Mouse (Mus musculus) intestine, embryonic 16.5 days (tissue): ENCODE measurements at regions not wholly inside any gene's neighbourhood (a gene's known extent, or its start where the extent isn't known, plus 50 kb on each side); places are given as distances from the start of the nearest gene placed in this dataset.

ENCODE experiments used
- ATAC-seq: fragments of 200-750 bp; cut with Nextera tagmentation; 2 replicates; pipeline ENCODE4 v1.8.0; 2017; ENCODE audit warnings: moderate TSS enrichment, moderate library complexity
- H3K27ac ChIP-seq: fragments of 300-500 bp; sonication (generic); 2 replicates; pipeline ENCODE4 v1.5.1; 2014; ENCODE audit warnings: mild to moderate bottlenecking, low read length
- H3K27me3 ChIP-seq: fragments of 300-500 bp; sonication (generic); replicated peaks from 2 replicates; pipeline ENCODE4 v1.6.1; 2014; ENCODE audit warnings: low read length, control low read depth, mixed read lengths; ENCODE audit not compliant: control insufficient read depth, insufficient read depth
- H3K36me3 ChIP-seq: fragments of 300-500 bp; sonication (generic); 2 replicates; pipeline ENCODE4 v1.6.1; 2014; ENCODE audit warnings: low read length, control low read depth; ENCODE audit not compliant: control insufficient read depth, insufficient read depth
- H3K4me1 ChIP-seq: fragments of 300-500 bp; sonication (generic); 2 replicates; pipeline ENCODE4 v1.6.1; 2014; ENCODE audit warnings: low read length, control low read depth, mixed read lengths; ENCODE audit not compliant: control insufficient read depth, insufficient read depth
- H3K4me2 ChIP-seq: fragments of 300-500 bp; sonication (generic); 2 replicates; pipeline ENCODE4 v1.6.1; 2014; ENCODE audit warnings: low read depth, low read length, control low read depth
- H3K4me3 ChIP-seq: fragments of 300-500 bp; sonication (generic); 2 replicates; pipeline ENCODE4 v1.5.1; 2014; ENCODE audit warnings: mild to moderate bottlenecking, low read length
- H3K9ac ChIP-seq: fragments of 300-500 bp; sonication (generic); 2 replicates; pipeline ENCODE4 v1.6.1; 2014; ENCODE audit warnings: low read depth, low read length
- H3K9me3 ChIP-seq: fragments of 300-500 bp; sonication (generic); 2 replicates; pipeline ENCODE4 v1.6.1; 2016; ENCODE audit warnings: low read length, control low read depth; ENCODE audit not compliant: control insufficient read depth
- WGBS: fragments of 180-500 bp; shearing (Covaris S2); extraction: QIAGEN DNeasy Blood & Tissue Kit; methylation state at CpG from one replicate; pipeline ENCODE4 v1.1.7; 2014; 5-methylcytosine and 5-hydroxymethylcytosine counted together

GRCm38 (mm10) chr12:54309874-54310273 is 106.2 kb upstream of the Egln3 start:
- H3K27me3 ChIP-seq: no peaks in the 10 kb centered on the region
- no peaks in the 10 kb centered on the region for H3K36me3 ChIP-seq
- 0 out of 2 replicates have a peak, but pooled peaks cover 7% of the 10 kb centered on the region for H3K4me1 ChIP-seq
- no peaks in the 10 kb centered on the region for H3K9me3 ChIP-seq
- WGBS: 80% methylated on average over 4 of the region's 4 CpGs
- H3K27ac ChIP-seq: no peak overlapping the region
- H3K4me3 ChIP-seq: no peak overlapping the region
- ATAC-seq: no peak
- no peak overlapping the region for H3K9ac ChIP-seq
- no peak overlapping the region for H3K4me2 ChIP-seq

DNA sequence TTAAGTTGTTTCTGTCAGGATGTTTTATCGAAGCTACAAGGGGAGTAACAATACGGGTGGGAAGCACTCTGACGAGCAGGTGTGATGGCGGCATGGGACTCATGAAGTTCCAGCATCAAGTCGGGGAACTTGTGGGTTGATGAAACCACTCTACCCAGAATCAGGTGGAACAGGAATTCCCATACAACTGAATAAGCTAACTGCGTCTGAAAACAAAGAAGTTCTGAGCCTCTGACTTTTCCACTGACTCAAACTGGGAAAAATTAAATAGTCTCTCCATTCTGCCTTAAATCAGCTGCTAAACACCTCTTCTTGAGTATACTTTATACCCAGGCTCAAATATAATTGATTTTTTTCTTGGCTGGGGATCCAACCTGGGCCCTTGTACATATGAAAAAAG is 105.6 kb upstream of the Egln3 start:
- Histone ChIP-seq H3K27me3 (no peaks in the 10 kb centered on the region), H3K9me3 (no peaks in the 10 kb centered on the region), H3K9ac (no peak overlapping the region), H3K4me3 (no peak overlapping the region), H3K27ac (no peak overlapping the region), H3K36me3 (no peaks in the 10 kb centered on the region), H3K4me1 (0 out of 2 replicates have a peak, but pooled peaks cover 7% of the 10 kb centered on the region), H3K4me2 (no peak overlapping the region)
- ATAC-seq: no peak
- WGBS: 86% methylated on average over 6 of the region's 6 CpGs

GRCm38 (mm10) chr12:54305135-54305630 is 101.5 kb upstream of the Egln3 start:
- no peak for ATAC-seq
- 90% methylated on average over 9 of the region's 9 CpGs for WGBS
- no peaks in the 10 kb centered on the region for H3K36me3 ChIP-seq

GRCm38 (mm10) chr12:54303746-54304145 is 100.1 kb upstream of the Egln3 start:
- no peak overlapping the region for H3K4me3 ChIP-seq
- no peaks in the 10 kb centered on the region for H3K36me3 ChIP-seq
- no peaks in the 10 kb centered on the region for H3K9me3 ChIP-seq
- no peaks in the 10 kb centered on the region for H3K4me1 ChIP-seq
- H3K27ac ChIP-seq: no peak overlapping the region
- ATAC-seq: no peak
- no peak overlapping the region for H3K4me2 ChIP-seq
- no peaks in the 10 kb centered on the region for H3K27me3 ChIP-seq
- H3K9ac ChIP-seq: no peak overlapping the region
- WGBS: 89% methylated on average over 8 of the region's 8 CpGs

More at GRCm38 (mm10) chr12:54305135-54305630, 101.5 kb upstream of the Egln3 start:
- Histone ChIP-seq H3K9me3 (no peaks in the 10 kb centered on the region), H3K4me1 (no peaks in the 10 kb centered on the region), H3K27ac (no peak overlapping the region), H3K27me3 (no peaks in the 10 kb centered on the region), H3K9ac (no peak overlapping the region), H3K4me2 (no peak overlapping the region), H3K4me3 (no peak overlapping the region)

DNA sequence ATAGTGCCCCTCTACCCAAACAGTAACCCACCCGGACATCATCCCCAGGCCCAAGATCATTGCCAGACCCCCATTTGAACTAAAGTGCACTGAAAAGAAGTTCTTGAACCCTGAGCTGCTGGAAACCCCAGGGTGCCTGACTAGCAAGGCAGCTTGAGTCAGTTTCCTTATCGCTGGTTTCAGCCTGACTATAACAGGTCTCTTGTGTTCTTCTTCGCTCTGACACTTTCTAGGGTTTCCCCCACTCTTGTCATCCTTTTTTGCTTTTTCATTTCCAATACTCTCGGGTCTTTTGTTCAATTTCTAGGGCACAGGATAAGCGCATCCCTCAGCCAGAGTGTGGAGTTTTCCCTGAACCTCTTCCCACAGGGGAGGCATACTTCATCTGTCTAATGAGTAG is 95.8 kb upstream of the Egln3 start:
- no peak overlapping the region for H3K27ac ChIP-seq
- H3K4me2 ChIP-seq: no peak overlapping the region
- no peak for ATAC-seq
- no peaks in the 10 kb centered on the region for H3K4me1 ChIP-seq
- H3K27me3 ChIP-seq: no peaks in the 10 kb centered on the region
- H3K9ac ChIP-seq: no peak overlapping the region
- 78% methylated on average over 5 of the region's 5 CpGs for WGBS
- H3K9me3 ChIP-seq: no peaks in the 10 kb centered on the region
- H3K4me3 ChIP-seq: no peak overlapping the region
- H3K36me3 ChIP-seq: no peaks in the 10 kb centered on the region

DNA sequence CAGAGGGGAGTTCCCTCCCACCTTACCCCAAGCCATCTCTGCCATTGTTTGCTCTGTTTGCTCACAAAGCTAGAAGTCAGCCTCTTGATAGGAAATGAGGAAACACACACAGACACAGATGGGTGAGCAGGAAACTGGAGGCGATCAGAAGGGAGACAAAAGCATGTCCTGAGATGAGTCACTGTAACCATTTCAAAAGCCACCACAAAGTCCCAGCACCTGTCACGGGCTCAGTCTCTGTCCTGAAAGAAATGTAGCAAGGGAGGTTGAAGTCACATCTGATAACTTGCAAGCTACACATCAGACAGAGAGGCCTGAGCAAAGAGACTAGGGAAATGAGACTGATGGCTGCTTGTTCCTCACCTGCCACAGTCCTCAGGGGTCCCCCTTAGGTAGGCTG is 89.6 kb upstream of the Egln3 start:
- no peak for ATAC-seq
- no peaks in the 10 kb centered on the region for H3K9me3 ChIP-seq
- H3K4me1 ChIP-seq: peaks cover 2% of the 10 kb centered on the region; the same call in 1 of the 2 replicates
- H3K9ac ChIP-seq: no peak overlapping the region
- H3K4me3 ChIP-seq: no peak overlapping the region
- H3K36me3 ChIP-seq: no peaks in the 10 kb centered on the region
- 62% methylated on average over 2 of the region's 2 CpGs for WGBS
- H3K27ac ChIP-seq: no peak overlapping the region
- H3K27me3 ChIP-seq: no peaks in the 10 kb centered on the region
- H3K4me2 ChIP-seq: no peak overlapping the region

GRCm38 (mm10) chr12:54290311-54290710 is 86.7 kb upstream of the Egln3 start:
- no peak overlapping the region for H3K27ac ChIP-seq
- H3K36me3 ChIP-seq: no peaks in the 10 kb centered on the region
- H3K4me3 ChIP-seq: no peak overlapping the region
- no peak overlapping the region for H3K4me2 ChIP-seq
- WGBS: 78% methylated on average over 2 of the region's 2 CpGs
- H3K4me1 ChIP-seq: peaks cover 13% of the 10 kb centered on the region; the same call in 1 of the 2 replicates
- H3K9me3 ChIP-seq: no peaks in the 10 kb centered on the region
- no peaks in the 10 kb centered on the region for H3K27me3 ChIP-seq
- ATAC-seq: no peak
- H3K9ac ChIP-seq: no peak overlapping the region

DNA sequence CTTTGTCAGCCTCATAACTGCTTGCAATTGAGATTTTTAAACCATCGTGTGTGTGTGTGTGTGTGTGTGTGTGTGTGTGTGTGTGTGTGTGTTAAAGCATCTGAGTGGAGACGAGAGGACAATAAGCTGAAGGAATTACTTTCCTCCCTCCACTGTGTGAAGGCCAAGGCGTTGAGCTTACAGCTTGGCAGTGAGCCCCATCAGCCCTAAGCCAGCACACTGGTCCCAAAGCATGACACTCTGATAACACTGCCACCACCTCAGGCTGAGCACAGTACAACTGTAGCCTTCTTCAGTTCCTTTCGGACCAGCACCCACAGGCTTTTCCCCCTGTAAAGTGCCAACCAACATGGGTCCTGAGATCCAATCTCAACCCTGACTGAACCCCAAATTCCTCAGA is 85.1 kb upstream of the Egln3 start:
- Histone ChIP-seq H3K4me1 (peaks cover 13% of the 10 kb centered on the region; the same call in 1 of the 2 replicates), H3K27me3 (no peaks in the 10 kb centered on the region), H3K4me2 (no peak overlapping the region), H3K27ac (no peak overlapping the region), H3K36me3 (no peaks in the 10 kb centered on the region), H3K9ac (no peak overlapping the region), H3K9me3 (no peaks in the 10 kb centered on the region), H3K4me3 (no peak overlapping the region)
- WGBS: 72% methylated on average over 4 of the region's 4 CpGs
- no peak for ATAC-seq

- peaks cover 13% of the 10 kb centered on the region; the same call in 1 of the 2 replicates for H3K4me1 ChIP-seq
- H3K36me3 ChIP-seq: no peaks in the 10 kb centered on the region
- H3K27me3 ChIP-seq: no peaks in the 10 kb centered on the region
- no peak overlapping the region for H3K4me3 ChIP-seq
- 0 out of 2 replicates have a peak, but pooled peaks have one; percentile 27 for ATAC-seq
- H3K4me2 ChIP-seq: no peak overlapping the region
- H3K27ac ChIP-seq: no peak overlapping the region
- no peak overlapping the region for H3K9ac ChIP-seq
- H3K9me3 ChIP-seq: no peaks in the 10 kb centered on the region
- WGBS: 66% methylated on average over 6 of the region's 6 CpGs
Measured at GRCm38 (mm10) chr12:54288041-54288502, 84.4 kb upstream of the Egln3 start.
